Mouse (Mus musculus): ENCODE results near the gene Olfr1157.

Olfr1157 gene

DNA sequence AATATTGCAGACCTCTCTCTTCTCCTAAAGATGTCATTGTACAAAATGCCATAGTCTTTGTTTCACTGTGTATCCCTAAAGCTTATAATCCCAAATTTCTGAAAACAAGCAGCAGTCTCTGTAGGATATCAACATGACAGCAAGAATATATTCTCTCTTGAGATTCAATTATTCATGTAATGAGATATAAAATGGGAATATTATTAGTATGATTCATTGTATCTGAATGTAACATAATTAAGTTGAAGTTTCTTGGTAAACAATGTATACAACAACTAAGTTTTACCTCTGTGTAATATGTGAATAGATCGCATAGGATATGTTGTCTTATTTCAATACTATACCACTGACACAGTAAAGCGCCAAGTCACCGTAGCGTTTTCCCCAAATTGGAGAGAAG is at the start of gene Olfr1157:
Gene Olfr1157 (minus strand): TSS at position 101 of the 400 bp plus-strand sequence.
- DNase-seq: no peak

DNA sequence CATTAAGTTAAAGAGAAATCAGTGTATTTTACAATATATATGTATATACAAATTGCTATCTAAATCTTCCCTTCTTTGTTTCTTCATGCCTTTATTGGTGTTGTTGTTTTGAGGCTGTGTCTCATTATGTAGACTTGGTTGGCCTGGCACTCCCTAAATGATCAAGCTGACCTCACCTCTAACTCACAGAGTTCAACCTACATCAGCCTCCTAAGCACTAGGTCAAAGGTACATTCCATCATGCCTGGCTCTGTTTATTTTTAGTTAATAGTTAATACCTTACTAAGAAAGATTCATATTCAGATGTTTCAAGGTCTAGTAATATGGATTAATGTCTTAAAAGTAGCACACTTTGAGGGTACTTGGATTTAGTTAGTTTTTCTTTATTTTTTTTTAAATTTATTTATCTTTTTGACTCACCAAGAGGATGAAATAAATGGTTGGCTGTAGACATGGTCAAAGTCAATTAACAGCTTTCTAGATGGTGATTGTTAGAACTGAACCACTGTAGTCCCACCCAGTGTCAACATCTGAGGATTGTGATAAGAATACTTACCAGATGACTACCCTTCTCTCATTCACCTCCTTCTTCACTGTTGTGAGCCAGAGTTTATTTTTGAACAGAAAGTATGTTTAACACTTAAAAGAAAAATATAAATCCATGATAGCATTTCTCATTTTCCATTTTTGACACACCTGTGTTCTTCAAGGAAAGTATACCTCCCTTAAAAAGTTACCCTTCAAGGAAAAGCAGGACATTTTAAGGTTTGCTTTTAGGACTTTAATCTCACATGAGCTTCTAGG is 39.6 kb upstream of the Olfr1157 start, which contains the start of gene Olfr1160:
Gene Olfr1160 (minus strand): TSS at position 754 of the 804 bp plus-strand sequence.
- no peak for DNase-seq

DNA sequence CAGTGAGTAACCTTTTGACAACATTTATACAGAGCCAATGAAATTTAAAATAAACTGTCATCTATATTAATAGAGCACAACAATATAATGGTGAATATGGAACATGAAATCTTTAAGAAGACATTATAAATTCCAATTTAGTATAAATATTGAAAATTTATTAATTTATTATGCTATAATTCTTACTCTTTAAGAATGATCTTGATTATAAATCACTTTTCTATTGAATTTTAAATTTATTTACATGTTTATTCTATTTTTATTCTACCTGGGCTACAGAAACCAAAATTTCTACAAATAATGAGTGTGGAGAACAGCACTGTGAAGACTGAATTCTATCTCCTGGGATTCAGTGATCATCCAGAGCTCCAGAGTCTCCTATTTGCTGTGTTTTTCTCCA is 21.7 kb upstream of the Olfr1157 start, which contains the start of gene Olfr1158:
Gene Olfr1158 (plus strand): TSS at position 301 of the 400 bp plus-strand sequence.
- no peak for DNase-seq

DNA sequence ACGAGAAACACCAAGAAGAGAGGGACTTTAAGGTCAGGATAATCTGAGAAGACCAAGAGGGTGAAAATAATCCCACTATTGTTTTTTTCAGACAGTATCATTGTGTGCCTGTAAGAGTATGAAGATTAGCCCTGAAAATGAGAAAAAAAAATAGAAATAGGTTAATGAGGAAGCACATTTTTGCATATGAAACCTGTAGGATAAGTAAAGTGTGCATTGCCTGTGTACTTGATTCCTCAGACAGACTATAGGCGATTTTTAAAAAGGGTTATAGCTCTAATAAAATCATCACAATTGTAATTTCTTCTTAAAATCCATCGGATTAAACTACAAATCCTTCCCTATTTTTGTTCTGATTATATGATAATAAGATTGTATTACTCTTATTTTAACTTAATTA is 6.5 kb upstream of the Olfr1157 start, which contains the start of gene Olfr74:
Gene Olfr74 (minus strand): TSS at position 101 of the 400 bp plus-strand sequence.
- no peak for DNase-seq

DNA sequence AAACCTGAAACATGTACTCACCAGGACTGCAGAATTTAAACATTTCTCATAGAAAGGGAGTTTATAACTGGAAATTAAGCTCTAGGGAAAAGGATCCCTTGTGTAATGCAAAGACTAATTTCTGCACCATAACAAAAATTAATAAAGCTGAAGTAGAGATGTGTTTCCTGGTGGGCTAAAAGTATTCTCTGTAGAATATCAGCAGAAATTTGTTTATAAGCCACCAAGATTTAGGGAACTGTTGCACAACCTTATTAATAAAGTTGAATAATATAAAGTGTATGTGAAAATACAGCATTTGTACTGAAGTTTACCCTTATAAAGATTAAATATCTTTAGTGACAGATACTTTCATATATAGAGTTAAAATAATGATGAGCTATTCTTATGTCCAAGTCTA is 15.1 kb downstream of the Olfr1157 start, which contains the start of gene Olfr1156:
Gene Olfr1156 (minus strand): TSS at position 101 of the 400 bp plus-strand sequence.
- no peak for DNase-seq

DNA sequence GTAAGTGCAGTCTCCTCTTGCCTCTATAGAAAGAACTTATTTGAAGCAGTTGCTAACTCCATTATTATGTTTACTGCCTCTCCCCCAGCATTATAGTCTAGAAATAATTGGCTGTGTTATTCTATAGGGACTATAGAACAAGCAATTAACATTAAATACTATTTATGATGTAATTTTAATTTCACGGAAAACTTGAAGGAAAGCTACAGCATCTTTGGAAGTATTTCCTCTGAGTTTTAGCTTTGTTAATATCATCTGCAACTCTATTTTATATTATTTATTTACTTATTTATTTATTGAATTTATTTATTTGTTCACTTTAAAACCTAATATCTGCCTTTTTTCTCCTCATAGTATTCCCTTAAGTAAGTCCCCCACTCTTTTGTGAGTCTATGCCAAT is 23.1 kb downstream of the Olfr1157 start, which contains the start of gene Olfr1155:
Gene Olfr1155 (minus strand): TSS at position 101 of the 400 bp plus-strand sequence.
- DNase-seq: no peak
